Mouse (Mus musculus): Measurements from ENCODE around the gene Mvp.

Mvp gene

DNA sequence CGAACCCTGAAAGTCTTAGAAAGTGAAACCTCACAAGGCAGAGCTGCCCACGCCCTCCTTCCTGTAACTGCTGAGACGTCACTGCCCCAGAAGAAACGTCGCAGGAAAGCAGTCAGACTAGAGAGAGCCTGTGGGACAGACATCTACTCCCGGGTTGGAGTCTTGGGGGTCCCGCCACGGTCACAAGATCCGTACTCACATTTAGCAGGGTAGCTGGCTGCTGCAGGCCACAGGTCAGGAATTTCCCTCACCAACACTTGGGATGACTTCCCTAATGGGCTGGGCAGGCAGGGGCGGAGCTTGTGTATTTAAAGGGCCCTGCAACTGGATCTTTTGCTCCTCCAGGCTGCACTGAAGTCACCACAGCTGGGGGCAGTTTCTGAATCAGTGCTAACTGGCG lies at the start of gene Mvp:
Gene Mvp (minus strand): TSS at position 302 of the 400 bp plus-strand sequence.
- peak; percentile 87 to 88 for DNase-seq

GRCm38 (mm10) chr7:127055026-127055585 lies 40.7 kb upstream of the Mvp start:
- no peak for DNase-seq

DNA sequence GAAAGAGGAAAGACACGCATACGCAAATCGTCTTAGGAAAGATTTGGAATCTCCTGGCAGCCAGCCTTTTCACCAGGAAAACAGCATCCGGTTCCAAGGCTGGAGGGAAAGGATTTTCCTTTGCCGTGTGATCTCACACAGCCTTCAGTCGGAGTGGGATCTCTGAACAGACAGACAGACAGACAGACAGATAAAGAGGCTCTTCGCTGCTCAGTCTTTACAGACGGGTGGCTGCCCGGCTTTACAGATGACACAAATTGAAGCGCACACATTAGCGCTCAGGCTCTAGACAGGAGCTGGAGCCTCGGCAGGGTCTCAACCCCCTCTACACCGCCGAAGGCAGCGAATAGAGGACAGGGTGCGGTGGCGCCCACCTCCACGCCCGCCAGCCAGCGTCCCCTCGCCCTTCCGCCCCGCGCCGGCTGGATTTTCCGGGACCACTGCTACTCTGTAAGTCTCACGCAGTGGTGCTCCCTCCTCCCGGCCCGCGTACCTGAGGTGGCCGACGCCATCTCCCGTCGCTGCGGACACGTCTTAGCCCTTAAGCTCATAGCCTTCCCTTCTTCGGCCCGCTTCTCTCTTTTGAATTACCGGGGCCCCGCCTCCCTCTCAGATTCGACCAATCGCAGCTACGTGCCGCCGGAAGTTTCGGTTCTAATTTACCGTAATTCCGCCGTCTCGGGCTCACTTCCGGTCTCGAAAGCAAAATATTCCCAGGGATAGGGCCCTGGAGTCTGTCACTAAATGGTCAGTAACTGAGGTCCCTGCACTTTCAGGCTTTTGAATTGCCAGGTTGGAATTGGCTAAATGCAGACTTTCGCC lies 27.6 kb upstream of the Mvp start, which contains the start of gene Kif22:
Gene Kif22 (minus strand): TSS at position 621 of the 822 bp plus-strand sequence.
- DNase-seq: peak; percentile 93

- DNase-seq: no peak
These were observed 16.8 kb upstream of the Mvp start for GRCm38 (mm10) chr7:127031244-127031643.

DNA sequence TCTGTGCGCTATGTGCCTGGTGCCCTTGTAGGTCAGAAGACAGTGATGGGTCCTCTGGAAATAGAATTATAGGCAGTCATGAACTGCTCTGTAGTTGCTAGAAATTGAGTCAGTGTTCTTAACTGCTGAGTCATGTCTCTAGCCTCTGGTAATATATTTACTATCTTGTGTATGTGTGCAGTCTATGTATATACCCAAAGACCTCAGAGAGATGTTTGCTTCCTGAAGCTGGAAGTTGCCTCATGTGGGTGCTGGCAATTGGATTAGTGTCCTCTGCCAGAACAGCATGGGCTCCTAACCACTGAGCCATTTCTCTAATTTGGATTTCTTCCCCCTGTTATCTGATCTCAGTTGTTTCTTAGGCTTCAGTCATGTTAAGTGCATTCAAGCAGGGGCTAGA lies 15.8 kb upstream of the Mvp start:
- no peak for DNase-seq

GRCm38 (mm10) chr7:127027885-127028284 lies 13.5 kb upstream of the Mvp start:
- DNase-seq: no peak

DNA sequence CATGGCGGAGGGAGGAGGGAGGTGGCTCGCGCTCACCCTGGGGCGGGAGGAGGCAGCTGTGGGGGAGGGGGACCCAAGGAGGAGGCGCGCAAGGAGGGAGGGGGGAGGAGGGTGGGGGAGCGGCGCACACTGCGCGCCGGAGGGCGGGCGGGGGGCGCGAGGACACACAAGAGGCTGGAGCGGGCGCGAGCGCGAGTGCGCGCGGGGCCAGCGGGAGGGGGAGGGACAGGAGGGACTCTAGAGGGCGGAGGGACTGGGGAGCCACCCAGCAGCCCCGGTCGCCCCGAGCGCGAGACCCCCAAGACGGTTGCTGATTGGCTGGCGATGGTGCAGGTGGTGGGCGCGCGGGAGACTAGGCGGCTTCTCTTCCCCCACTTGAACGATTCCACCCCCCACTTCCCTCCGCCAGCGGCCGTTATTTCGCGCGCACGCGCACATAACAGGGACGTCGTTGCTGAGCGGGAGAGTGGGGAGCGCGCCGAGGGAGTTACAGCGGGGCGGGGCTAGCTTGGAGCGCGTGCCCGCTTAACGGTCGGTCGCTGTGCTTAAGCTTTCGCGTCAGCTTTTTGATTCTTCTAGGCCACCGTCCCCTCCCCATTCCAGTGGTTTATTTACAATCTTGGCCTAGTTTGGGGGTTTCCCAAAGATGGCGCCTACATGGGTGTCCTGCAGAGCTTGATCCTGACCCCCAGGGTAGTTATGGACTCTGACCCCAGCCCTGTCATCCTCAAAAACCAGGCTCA lies 12.7 kb upstream of the Mvp start, which contains the start of gene Maz:
Gene Maz (minus strand): TSS at position 54 of the 743 bp plus-strand sequence.
- DNase-seq: peak; percentile 100

GRCm38 (mm10) chr7:127026616-127026983 lies 12.2 kb upstream of the Mvp start:
- DNase-seq: no peak

DNA sequence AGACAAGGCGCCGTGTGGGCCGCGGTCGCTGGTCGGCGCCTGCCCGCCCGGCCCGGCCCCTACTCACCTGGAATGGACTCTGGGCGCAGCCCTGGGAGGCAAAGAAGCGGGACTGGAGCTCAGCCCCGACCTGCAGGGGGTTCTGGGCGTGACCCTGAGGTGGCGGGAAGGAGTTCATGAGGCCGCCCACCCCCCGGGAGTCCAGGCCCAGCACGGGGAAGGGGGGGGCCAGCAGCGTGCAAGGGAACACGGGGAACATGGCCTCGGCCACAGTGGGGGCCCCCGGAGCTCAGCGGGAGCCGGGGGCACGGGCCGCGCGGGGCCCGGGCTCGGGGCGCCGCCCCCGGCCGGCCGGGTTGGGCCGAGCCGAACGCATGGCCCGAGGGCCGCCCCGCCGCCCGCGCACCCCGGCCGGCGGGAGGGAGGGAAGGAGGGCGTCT lies 11.8 kb upstream of the Mvp start:
- peak; percentile 79 to 88 for DNase-seq

GRCm38 (mm10) chr7:127025556-127026160 lies 11.2 kb upstream of the Mvp start:
- DNase-seq: peak in 1 of 2 experiments; percentile 70

- peak; percentile 90 for DNase-seq
These were observed 10.5 kb upstream of the Mvp start for GRCm38 (mm10) chr7:127024755-127025555.

GRCm38 (mm10) chr7:127023896-127024690 lies 9.7 kb upstream of the Mvp start:
- DNase-seq: no peak

DNA sequence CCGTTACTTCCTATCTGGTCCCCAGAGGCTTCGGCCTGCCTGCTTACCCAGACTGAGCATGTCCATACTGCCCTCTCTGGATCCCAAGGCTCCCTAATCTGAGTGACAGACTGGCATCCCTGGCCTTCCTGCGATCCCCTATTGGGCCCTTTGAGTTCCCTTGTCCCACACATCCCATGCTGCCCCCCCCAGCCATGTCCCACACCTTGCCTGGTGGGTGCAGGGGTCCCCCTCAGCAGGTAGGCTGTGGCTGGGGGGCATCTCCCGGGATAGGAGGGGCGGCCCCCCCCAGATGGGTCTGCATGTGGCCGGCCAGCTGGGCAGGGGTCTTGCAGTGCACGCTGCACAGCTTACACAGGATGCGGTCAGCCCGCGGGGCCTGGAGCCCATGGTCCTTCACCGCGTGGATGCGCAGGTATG lies 8.9 kb upstream of the Mvp start:
- DNase-seq: no peak

- no peak for DNase-seq
These were observed 8.3 kb upstream of the Mvp start for GRCm38 (mm10) chr7:127022528-127023271.

DNA sequence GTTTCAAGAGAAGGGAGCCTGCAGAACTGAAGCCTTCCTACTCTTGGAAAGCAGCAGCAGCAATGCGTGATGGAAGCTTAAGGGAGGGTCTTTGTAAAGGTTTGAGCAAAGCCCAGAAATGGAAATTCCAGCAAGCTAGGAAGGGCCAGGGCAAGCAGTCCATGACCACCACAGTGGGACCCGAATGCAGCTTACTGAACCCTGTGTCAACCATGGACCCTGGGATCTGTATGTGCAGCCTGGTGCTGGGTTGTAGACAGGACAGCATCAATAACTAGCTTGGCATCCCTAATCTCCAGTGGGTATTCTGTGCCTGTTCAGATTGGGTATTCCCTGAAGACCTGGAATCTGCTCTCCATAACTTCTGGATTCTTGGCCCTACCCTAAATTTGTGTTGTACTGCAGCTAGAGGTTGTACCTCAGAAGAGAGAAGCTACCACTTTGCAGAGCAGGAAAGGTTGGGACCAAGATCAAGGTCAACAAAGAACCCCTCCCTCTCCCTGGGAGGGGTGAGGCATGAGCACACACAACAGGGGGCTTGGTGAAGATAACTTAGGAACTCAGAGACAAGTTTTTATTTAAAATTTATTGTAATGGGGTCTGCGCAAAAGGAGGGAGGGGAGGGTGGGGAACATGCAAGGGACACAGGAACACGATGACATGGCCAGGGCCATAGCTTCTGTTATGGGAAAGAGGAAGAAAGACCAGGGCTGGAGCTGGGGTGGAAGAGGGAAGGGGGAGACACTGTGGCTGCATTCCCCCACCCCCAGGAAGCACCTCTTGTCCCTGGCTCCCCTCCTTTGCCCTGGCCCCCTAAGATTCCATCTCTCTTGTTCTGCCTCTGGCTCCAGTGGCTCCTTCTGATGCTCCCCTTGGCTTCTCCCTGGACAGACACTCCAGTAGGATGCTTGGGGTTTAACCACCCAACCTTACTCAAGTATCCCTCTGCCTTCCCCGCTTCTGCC lies 7.4 kb upstream of the Mvp start:
- no peak for DNase-seq

- peak in 1 of 2 experiments; percentile 43 for DNase-seq
These were observed 6.6 kb upstream of the Mvp start, which contains the start of the genes Gm42742 and Prrt2 for GRCm38 (mm10) chr7:127020901-127021562. Gm42742 (minus strand) TSS chr7:127021097. Prrt2 (minus strand) TSS chr7:127021211.

DNA sequence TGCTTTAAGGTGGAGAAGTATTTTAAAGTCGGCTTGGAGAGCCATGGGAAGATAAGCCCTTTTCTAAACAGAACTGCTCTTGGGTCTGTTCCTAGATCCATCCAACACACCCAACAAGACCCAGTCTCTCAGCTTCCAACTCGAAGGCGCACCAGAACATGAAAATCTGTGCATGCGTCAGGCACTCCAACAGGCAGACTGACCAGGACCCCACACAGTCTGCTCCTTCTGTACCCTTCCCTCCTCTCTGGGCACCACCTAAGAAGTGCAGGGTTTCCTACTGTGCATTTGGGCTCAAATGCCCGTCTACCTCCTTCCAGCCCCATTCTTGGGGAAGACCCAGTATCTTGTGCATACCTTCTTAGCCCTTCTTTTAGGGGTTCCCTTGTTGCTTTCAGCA lies 6.1 kb upstream of the Mvp start:
- no peak for DNase-seq

DNA sequence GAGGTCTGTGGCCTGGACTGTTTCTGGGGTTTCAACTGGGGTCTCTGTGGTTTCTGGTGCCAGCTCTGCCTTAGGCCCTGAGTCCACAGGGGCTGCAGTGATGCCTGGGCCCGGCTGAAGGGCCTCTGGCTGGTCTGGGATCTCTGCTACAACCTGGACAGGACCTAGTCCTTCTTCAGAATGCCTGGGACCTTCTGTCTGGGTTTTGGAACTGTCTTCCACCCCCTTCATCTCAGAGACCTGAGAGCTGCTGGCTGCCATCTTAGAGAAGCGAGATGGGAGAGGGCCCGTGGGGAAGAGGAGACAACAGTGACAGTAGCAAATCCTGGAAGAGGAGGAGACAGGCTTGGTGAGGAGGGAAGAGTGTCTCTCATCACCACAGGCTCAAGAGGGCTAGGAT lies 5.6 kb upstream of the Mvp start:
- no peak for DNase-seq
